Comparison of ENCODE assay signal across 9 mouse cellular contexts in the genomic region with DNA sequence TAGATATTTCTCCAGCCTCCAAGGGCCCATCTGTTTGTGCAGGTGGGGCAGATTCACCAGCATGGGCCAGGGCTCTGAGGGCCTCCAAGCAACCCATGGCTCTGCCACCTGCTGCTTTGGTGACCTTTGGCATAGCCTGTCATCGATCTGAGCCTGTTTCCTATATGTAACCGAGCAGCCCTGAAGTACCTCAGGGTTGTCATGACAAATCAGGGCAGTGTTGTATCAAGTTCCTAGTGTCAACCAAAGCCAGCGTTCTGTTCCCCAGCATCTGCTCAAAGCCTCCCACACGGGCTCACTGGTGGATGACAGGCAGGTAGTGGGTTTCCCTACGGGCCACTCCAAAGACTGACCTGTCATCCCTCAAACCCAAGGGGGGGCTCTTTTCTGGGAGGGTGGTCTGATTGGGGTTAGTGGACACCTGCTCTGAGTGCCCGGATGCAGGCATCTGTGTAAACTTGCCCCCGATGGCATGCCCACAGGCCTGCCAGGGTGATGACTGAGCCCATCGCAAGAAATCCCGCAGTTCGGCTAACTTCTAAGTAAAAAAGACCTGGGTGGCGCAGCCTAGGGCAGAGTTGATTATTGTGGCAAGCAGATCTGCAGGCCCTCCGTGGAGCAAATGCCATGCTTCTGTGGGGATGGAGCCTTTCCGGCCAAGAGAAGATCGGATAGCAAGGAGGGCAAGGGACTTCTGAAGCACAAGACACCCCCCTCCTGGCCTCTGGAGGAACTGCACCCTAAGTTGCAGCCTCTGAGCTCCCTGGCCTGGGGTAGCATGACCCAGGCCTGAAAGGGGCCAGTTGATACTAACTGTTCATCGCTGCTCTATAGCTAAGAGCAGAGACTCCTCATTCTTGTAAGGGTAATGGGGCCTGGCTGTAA. TPM values are rescaled to one million over a fixed set of nuclear protein-coding genes. Genes with fewer than 3 reads are reported as not detected.
A peak's percentile ranks its signal among the peaks of the same experiment; 100 is the strongest.
DNase-seq lines count a peak whose midpoint lies in the region; ATAC-seq lines count a peak whose summit lies in the region.
"Had no signal": no experiment of that assay in that cellular context is flagged by ENCODE, and none has a peak within 500 bp of the region (broad histone marks: within the 10 kb centered on the region; RNA-seq: fewer than 3 reads in every experiment).

No protein-coding gene starts in this region.

- no peak overlapping the region for H3K27ac ChIP-seq in forebrain, embryonic 13.5 days
- no peak overlapping the region for H3K27ac ChIP-seq in hindbrain, embryonic 11.5 days (ENCODE audit: low read depth, low read length)
- H3K27ac ChIP-seq: liver, embryonic 15.5 days had no signal

- no peak overlapping the region for H3K4me2 ChIP-seq in forebrain, embryonic 13.5 days
- H3K4me2 ChIP-seq in hindbrain, embryonic 11.5 days (replicated peaks; ENCODE audit: low read depth, low read length): no peak overlapping the region
- H3K4me2 ChIP-seq: liver, embryonic 15.5 days had no signal

- H3K36me3 ChIP-seq in forebrain, embryonic 13.5 days (ENCODE audit: poor library complexity, severe bottlenecking): no peaks in the 10 kb centered on the region
- no peaks in the 10 kb centered on the region for H3K36me3 ChIP-seq in hindbrain, embryonic 11.5 days (ENCODE audit: control insufficient read depth, insufficient read depth, low read length)
- H3K36me3 ChIP-seq: liver, embryonic 15.5 days had no signal

- H3K9me3 ChIP-seq in forebrain, embryonic 13.5 days (replicated peaks): no peaks in the 10 kb centered on the region
- no peaks in the 10 kb centered on the region for H3K9me3 ChIP-seq in hindbrain, embryonic 11.5 days (ENCODE audit: control insufficient read depth, low read length)
- H3K9me3 ChIP-seq: liver, embryonic 15.5 days had no signal

- peak; percentile 61 for DNase-seq in MN1 (ENCODE audit: low spot score)
- DNase-seq in cerebellum, adult 11 months: peak; percentile 68
- peak; percentile 92 for DNase-seq in hindbrain, embryonic 11.5 days (ENCODE audit: low spot score)
- DNase-seq in layer of hippocampus, adult 9-11 months: peak; percentile 61
- peak; percentile 90 for DNase-seq in lung, postnatal 10 days
- peak; percentile 55 for DNase-seq in right cerebral cortex, adult 18-20 months
- peak; percentile 46 for DNase-seq in urinary bladder, adult 2 months (ENCODE audit: low spot score)

- no peaks in the 10 kb centered on the region for H3K4me1 ChIP-seq in forebrain, embryonic 13.5 days
- no peaks in the 10 kb centered on the region; the same call in 1 of the 2 replicates for H3K4me1 ChIP-seq in hindbrain, embryonic 11.5 days (replicated peaks; ENCODE audit: control insufficient read depth, insufficient read depth, low read length)
- H3K4me1 ChIP-seq: liver, embryonic 15.5 days had no signal

- H3K27me3 ChIP-seq in forebrain, embryonic 13.5 days: no peaks in the 10 kb centered on the region
- H3K27me3 ChIP-seq in hindbrain, embryonic 11.5 days (ENCODE audit: control insufficient read depth, insufficient read depth, low read length): no peaks in the 10 kb centered on the region
- H3K27me3 ChIP-seq: liver, embryonic 15.5 days had no signal

- no peak overlapping the region for H3K4me3 ChIP-seq in forebrain, embryonic 13.5 days
- no peak overlapping the region for H3K4me3 ChIP-seq in hindbrain, embryonic 11.5 days (ENCODE audit: low read depth, low read length)
- H3K4me3 ChIP-seq: liver, embryonic 15.5 days had no signal

- H3K9ac ChIP-seq in forebrain, embryonic 13.5 days: no peak overlapping the region
- H3K9ac ChIP-seq in hindbrain, embryonic 11.5 days (ENCODE audit: low read depth, low read length): no peak overlapping the region
- H3K9ac ChIP-seq: liver, embryonic 15.5 days had no signal

- ATAC-seq in forebrain, embryonic 13.5 days: peak; percentile 65
- peak; percentile 79 for ATAC-seq in hindbrain, embryonic 11.5 days (ENCODE audit: low FRiP score)

- 53% methylated on average over 15 of the region's 15 CpGs for WGBS in forebrain, embryonic 13.5 days
- 28% methylated on average over 15 of the region's 15 CpGs for WGBS in hindbrain, embryonic 11.5 days

RNA-seq across cellular contexts. Expression of a gene that starts 48.7 kb away (rescaled TPM):
- not detected in 2 replicates for polyA plus RNA-seq in forebrain, embryonic 13.5 days (2015; fragmentation: Nextera tagmentation; extraction: Ambion mirVana)
- 0.15 TPM in 1 of 2 replicates, not detected in the other for polyA plus RNA-seq in hindbrain, embryonic 11.5 days (2014; fragmentation: Nextera tagmentation; extraction: Ambion mirVana)
- polyA plus RNA-seq in urinary bladder, adult 2 months (2012; rRNA removed): 0.12 and 0.19 TPM in 2 replicates
- polyA plus RNA-seq: liver, embryonic 15.5 days had no signal
